Mouse (Mus musculus) ES-E14 (cell line): ENCODE measurements around the gene Muc5b.

Source experiments
- CHD2 ChIP-seq: IDR thresholded peaks from 2 replicates; pipeline ENCODE4 v1.6.1; 2014; ENCODE audit warnings: mild to moderate bottlenecking, low read depth, low read length, inconsistent platforms
- ZC3H11A ChIP-seq: IDR thresholded peaks from 2 replicates; pipeline ENCODE4 v1.6.1; 2012; ENCODE audit warnings: low read depth, mild to moderate bottlenecking, inconsistent platforms, low read length, borderline replicate concordance
- ZNF384 ChIP-seq: IDR thresholded peaks from 2 replicates; pipeline ENCODE4 v1.6.1; 2012; ENCODE audit warnings: low read depth, low read length, inconsistent platforms

DNA sequence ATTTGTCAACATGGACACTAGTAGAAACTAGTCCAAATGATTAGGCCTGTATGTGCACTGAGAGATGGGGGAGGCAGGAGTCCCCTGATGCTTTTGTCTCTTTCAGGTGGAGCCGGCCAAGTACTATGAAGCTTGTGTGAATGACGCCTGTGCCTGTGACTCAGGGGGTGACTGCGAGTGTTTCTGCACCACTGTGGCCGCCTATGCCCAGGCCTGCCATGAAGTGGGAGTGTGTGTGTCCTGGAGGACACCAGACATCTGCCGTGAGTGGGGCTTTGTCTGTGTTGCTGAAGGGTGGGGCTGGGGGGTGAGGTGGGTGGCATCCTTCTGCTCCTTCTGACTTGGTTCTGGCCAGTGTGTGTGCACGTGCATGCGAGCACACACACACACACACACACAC, 35.7 kb upstream of the Muc5b start:
- TF ChIP-seq CHD2 (no peak), ZNF384 (no peak), ZC3H11A (no peak)
